ENCODE assay signal across 1 mouse cellular context in the genomic region with DNA sequence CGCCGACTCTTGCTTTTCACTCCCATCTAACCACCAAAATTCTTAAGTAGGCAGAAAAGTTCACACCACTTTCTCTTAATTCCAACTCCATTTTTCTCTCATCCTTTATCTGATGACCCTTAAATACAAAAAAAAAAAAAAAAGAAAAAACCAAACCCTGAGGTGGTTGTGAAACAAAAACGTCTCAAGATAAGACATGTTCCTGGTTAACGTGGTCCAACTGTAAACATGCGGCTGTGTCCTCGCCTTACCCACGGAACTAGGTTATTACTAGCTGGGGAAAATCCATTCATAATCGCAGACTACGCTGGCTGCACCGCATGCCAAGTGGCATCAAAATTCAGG.
TF ChIP-seq lines count a peak whose summit lies in the region.

No protein-coding gene starts in this region.

TF ChIP-seq in CH12.LX, 34 proteins besides CTCF, POLR2A, EP300 and RAD21 (continued from another document):
- no peak for TF ChIP-seq E2F4 (IDR thresholded peaks at IDR 0.05; ENCODE audit: insufficient replicate concordance, low read depth, low read length)
TF ChIP-seq in CH12.LX: peak in this region for 3.
